Mouse (Mus musculus): Measurements from ENCODE around the gene Ano6.

Ano6 gene

DNA sequence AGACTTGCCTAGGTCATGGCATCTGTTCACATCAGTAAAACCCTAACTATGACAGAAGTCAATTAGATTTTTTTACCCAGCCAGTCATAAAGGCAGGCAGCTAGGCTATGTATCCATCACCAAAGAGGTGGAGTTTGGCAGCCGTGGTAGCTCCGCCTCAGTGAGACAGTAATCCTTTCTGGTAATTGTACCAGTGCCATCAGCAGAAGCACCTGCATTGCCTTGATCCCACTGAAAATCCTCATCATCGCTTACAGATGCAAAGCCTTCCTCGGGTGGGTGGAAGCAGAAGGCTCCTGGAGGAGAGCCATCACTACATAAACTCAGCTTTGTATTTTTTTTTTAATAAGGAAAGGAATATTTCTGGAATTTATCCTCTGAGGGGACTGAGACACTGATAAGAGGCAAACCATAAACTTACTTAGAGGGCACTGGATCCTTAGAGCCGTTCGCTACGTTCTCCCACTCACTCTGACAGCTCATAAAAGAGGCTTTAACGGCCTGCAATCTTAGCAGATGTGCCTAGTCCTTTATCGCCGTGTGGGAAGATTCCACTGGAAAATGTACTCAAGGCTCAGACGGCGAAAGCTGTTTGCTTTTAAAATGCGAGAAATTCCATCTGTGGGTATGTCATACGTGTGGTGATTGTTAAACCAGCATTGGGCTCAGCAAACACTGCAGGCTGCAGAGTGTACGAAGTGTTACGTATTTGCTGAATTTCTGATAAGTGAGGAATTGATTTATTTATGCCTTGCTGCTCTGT is 140.6 kb downstream of the Ano6 start:
- no peak for DNase-seq (ENCODE audit: low spot score)

DNA sequence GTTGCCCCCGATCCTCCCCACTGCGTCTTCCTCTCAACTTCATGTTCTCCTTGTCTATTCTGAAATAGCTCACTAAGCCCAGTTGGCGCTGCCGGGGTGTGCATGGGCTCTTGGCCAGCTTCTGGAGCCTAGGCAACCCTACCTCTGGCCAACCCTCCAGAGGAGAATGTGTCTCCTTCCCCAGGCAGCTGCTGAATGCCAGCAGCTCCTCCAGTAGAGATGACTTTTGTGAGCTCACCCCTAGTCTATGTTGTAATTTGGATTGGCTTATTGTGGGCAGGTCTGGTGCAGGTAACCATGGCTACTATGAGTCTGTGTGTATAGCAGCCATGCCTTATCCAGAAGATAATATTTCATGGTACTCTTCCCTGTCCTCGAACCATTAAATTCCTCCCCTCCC is 141.7 kb downstream of the Ano6 start:
- DNase-seq (ENCODE audit: low spot score), result no peak

DNA sequence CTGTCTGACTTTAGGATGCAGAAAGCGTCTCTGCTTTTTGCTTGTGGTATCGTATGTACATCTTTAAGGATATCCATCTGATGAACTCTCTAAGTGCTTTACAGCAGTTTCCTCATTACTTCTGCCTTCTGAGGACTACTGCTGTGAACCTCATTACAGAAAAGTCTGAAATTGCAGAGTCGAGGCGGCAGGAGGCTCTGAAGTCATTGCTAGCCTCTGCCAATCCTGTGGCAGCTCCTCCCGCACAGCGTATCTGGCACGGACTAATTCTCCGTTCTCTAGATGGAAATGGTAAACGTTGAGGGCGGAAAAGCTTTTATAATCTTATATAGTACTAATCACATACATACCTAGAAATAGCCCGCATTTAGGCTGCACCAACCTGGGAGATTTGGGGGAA is 144.5 kb downstream of the Ano6 start:
- no peak for DNase-seq (ENCODE audit: low spot score)

DNA sequence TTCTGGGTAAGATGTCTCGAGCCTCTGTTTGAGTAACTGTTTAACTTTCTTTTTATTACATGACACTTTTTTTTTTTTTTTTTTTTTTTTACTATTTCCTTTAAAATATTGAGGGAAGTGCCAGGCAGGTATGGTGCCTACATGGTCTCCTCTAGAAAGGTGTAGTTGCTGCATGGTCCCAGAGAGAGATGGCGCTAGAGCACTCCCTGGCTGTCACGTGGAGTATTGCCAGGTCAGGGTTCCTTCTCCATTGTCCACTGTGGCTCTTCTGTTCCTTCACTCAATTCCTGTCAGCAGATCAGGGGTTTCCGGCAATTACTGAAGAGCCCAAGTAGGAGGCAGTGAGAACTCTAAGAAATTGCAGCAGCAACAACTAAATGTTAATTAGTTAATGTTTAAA is 152.8 kb downstream of the Ano6 start:
- no peak for DNase-seq (ENCODE audit: low spot score)

DNA sequence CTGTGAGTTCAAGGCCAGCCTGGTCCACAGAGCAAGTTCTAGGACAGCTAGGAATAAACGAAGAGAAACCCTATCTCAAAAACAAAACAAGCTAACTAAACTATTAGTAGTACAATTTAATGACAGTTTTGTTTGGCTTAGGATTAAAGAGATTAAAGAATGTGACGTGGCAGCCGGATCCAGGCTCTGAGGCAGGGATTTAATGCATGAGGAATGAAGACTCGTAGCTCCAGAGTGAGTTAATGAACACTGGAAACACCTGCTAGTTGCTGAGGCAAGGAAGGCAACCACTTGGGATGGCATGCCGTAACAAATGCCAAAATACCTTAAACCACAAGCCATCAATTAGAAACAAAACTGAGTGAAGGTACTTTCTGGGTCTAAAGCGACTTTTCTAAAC is 153.7 kb downstream of the Ano6 start:
- no peak for DNase-seq (ENCODE audit: low spot score)

DNA sequence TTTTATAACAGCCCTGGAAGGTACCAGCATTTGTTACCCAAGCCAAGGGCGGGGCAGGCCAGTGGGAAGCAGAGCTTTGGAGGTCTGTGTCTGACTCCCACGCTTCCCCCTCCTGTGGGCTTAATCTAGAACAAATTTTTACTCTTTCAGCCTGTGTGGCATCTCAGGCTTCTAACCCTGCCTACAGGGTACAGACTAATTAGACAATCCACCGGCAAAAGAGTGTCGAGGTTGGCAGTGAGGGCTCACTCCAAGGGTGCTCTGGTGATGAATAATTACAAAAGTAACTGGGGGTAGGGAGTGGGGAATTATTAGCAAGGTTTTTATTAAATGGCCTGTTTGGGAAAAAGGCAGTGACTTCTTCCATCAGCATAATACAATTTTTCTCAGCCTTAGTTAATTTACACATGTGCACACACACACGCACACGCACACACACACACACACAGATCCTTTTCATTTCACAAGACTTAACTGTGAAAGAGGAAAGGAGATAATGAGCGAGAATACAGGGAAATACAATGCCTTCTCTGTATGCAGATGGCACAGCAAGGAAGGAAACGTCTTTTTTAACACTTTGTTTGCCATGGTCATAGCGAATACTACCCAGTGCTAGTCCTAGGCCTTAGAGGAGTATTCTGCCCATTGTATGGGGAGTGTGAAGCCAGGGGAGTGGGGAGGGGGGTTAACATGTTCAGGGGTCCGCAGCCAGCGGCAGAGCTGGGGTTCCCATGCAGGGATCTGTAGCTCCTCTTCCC is 155.5 kb downstream of the Ano6 start:
- no peak for DNase-seq (ENCODE audit: low spot score)

DNA sequence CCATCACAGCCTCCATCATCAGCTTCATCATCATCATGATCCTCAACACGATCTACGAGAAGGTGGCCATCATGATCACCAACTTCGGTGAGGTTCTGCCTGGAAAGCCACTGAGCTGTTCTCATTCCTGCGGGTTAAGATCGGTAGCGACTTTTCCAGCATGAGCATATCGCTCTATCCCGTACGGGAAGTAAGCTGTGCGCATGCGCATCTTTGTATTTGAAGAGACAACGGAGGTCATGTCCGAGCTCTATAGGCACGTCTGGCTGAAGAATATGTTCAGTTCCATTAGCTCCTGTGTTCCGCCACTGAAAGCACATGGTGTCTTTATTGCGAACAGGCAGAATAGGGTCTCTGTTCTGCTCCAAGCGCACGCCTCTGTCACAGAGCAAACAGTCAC is 157.8 kb downstream of the Ano6 start:
- no peak for DNase-seq (ENCODE audit: low spot score)

DNA sequence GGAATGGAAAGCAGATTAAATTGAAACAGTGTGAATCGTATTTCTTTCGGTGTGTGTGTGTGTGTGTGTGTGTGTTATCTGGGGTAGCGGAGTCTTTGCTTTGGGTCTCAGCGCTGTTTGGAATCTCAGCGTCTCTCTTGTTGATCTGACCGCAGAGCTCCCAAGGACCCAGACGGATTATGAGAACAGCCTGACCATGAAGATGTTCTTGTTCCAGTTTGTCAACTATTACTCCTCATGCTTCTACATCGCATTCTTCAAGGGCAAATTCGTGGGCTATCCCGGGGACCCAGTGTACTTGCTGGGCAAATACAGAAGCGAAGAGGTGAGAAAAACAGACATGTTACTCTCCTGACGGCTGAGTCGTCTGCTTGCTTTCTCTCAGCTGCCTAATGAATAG is 158.7 kb downstream of the Ano6 start:
- peak; percentile 82 for DNase-seq (ENCODE audit: low spot score)

DNA sequence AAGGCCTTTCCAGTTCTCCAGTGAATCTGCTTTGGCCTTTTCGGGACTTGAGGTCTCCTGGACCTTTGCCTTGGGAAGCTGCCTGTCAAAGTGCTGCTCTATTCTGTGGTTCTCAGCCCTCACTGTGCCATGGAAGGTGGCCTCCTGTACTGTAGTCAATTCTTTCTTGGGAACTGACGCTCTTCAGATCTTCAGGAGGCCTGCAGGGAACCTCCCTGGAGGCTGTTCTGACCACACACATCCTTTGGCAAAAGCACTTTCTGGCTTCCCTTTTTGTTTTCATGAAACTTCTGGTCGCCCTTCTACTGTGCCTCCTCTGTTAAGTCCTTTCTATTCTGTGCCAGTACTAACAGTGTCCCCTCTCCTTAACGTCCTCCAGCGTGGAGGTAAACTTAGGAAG is 160.9 kb downstream of the Ano6 start:
- peak; percentile 50 for DNase-seq (ENCODE audit: low spot score)

DNA sequence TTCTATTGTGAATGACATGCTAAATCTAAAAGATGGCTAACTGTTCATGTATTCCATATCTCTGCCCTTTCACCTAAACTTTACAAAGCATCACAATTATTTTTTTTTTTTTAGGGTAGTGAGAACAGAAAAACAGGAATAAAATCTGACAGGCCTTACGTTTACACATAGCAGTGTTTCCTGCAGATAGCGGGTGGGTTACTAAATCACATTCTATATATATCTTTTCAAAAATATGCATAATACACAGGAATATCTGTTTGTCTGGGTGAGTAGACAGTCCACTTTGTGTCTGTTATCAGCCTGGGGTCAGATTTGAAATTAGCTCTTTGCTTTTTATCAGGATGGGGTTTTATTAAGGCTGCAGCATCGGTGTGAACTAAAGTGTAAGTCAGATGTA is 166.0 kb downstream of the Ano6 start:
- no peak for DNase-seq (ENCODE audit: low spot score)

DNA sequence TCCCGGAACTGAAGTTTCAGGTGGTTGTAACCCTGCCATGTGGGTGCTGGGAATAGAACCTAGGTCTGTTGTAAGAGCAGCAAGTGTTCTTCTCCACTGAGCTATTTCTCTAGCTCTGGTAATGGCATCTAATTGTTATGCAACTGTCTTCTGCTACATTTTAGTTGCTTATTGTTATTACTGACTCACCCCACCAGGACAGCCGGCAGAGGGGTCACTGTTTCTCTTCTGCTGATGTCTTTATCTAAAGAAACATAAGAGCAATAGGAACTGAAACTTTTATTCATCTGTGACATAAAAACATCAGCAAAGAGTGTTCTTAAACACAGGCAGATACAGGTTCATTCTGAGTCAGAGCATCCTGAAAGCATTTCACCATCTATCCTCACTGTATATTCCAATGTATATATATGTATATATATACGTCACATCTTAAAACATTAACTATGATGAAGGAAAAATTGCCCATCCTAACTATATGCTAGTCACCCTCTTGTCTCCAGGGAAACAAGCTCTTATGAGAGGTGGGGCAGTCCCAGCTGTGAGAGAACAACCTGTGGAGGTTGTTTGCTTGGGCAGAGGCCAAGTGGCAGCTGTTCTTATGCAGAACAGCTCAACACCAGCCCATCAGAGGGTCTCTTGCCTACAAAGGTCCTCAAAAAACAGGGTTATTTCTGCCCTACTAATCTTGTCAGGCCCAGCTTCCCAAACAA is 171.9 kb downstream of the Ano6 start:
- DNase-seq (ENCODE audit: low spot score), result no peak

DNA sequence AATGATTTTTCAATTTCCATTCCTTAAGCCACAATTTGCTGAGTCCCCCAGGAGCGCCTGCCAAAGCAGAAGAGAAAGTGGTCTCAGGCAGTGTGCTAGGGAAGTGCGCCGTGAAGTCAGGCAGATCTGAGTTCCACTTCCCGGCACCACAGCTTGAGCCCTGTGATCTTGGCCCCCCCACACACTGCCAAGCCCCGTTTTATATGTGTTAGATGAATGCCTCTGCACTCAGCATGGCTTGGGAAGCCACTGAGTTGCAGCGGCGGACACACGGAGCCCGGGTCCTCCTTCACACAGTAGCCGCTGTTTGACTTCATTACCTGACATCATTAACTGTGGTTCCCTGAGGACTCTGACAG is 172.5 kb downstream of the Ano6 start:
- no peak for DNase-seq (ENCODE audit: low spot score)

DNA sequence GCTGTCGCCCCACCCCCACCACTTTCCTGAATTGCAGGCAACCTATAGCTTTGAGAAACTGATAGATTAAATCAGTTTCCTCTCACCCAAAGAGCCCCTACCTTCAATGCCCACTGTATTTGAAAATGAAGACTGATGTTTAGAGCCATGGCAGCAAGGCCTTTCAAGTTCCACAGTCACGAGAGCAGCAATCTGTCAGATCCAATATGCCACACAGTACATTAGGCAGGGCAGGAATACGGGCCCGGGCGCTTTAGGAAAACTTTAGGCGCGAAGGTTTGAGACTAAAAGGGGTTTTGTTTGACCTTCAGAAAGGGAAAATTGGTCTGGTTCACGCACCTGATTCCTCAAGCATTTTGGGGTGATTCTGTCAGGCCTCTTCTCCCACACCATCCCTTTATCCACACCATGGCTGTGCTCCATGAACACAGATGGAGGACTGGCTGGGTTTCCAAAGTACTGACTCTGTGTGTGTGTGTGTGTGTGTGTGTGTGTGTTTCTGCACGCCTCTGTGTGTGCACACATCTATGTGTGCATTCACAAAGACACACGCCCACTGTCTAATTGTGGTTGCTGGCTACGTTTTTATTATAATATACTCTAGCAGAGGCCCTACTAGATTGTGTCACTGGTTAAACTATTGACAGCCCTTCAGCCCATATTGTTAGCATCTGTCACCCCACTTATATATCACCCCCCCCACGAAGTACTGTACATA is 173.0 kb downstream of the Ano6 start:
- no peak for DNase-seq (ENCODE audit: low spot score)

DNA sequence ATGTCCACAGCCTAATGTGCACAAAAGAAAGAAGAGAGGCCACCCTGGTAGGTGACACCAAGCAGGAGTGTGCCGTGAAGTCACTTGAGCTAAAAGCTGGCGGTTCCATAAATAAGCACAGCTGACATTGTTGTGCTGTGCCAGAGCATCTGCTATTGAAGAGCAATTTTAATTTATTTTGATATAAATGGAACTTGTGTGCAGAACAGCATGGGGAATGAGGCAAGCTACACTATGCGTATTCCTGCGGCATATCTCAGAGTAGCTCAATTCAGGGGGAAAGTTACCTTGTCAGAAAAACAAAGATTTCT is 173.6 kb downstream of the Ano6 start:
- DNase-seq (ENCODE audit: low spot score), result no peak

DNA sequence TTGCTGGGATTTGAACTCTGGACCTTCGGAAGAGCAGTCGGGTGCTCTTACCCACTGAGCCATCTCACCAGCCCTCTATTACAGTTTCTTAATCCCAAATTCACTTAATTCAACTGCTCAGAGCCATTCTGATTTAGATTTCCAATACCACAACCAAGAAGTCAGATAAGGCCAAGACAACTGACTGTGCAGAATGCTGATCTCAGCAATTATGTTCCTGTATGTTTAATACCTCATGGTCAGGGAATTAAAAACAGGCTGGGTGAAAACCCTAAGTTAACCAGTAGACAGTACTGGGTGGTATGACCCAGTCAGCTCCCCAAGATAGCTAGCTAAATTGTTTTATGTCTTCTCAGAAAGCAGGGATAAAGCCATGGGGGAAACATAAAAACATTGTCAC is 176.3 kb downstream of the Ano6 start:
- DNase-seq (ENCODE audit: low spot score), result no peak

DNA sequence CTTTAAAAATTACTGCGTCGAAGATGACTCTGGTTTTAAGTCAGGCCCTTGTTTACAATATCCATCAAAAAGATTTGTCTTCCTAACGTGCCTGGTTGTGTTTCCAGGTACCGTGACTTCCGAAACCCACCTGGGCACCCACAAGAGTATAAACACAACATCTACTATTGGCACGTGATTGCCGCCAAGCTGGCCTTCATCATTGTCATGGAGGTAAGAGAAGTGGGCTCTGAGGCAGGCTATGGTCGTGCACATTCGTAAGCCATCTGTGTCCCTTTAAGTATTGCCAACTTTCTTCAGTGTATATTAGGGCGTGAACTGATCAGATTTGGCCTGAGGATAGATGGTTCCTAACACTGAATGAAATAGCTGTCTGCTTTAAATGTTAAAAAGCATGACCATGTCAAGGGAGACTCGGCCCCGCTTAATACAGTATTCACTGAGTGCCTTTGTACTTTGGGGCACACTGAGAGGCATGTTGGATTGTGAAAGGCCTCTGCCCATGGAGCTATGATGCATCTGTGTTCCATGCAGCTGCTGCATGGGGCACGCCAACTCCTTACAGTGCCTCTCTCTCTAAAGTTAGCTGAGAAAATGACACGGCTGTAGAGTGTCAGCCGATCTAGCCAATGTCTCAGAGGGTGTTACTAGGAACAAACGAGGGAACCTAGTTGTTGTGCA is 177.0 kb downstream of the Ano6 start:
- no peak for DNase-seq (ENCODE audit: low spot score)

DNA sequence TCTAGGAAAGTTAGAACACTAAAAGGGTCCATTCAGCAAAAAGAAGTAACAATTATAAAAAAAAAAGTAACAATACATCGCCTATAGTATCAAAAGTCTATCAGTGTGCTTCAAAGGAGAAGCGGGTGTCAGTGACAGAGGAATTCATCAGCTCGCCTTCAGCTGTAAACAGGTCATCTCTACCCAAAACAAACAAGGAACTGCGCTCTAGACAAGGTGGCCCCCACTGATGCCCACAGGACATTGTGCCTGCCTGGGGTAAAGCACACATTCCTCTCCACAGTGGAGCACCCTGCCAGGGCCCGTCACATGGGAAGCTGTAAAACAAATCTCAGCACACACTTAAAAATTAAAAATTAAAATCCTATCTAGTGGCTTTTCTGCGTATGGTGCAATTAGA is 179.0 kb downstream of the Ano6 start:
- DNase-seq (ENCODE audit: low spot score), result no peak

DNA sequence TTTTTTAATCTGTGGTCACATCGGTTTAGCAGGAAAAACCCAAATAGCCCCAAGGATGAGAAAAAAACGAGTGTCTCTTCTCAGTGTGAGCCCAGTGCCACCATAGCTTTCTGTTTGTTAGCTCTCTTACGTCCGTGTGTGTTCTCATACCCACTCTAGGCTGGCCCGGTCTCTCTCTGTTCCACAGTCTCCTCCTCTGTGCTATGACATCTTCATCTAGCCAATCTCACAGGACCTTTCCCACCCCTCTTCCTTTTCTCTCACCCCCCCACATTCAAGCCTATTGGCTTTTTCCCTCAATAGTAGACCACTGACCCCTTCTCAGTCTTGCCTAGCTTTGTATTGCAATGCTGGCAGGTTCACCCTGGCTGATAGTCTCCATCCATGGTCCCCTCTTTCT is 179.5 kb downstream of the Ano6 start:
- DNase-seq (ENCODE audit: low spot score), result no peak

DNA sequence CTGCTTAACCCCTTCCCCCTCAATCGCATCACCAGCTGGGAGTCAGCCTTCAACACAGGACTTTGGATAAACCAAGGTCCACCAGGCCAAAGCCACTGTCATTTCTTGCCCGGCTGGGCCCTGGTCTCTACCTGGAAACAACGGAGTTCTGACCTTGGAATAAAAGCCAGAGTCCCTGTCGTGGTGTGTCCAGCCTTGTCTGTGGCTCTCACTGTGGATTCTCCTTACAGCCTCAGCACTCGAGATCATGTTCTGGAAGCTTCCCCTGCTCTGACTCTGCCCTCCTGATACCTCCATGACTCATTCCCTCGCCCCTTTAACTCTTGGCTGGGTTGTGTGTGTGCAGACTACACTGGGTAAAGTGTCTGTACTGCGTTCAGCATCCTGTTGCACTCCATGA is 180.0 kb downstream of the Ano6 start:
- no peak for DNase-seq (ENCODE audit: low spot score)

DNA sequence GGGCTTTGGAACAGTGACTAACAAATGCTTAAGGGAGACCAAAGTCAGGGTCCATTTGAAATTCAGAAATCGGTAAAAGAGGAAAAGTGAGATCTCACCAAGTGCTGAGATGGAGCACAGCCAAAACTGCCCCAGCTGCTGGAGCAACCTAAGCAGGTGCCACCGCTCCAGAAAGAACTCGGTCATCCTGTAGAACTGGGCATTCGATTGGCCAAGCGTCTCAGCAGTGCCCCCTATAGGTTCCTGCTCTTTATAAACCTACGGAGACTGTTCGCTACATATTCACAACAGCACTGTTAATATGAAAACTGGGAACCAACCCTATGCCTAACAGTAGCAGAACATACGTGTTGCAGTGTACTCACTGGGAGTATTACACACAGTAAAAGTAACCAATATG is 180.7 kb downstream of the Ano6 start:
- DNase-seq (ENCODE audit: low spot score), result no peak

DNA sequence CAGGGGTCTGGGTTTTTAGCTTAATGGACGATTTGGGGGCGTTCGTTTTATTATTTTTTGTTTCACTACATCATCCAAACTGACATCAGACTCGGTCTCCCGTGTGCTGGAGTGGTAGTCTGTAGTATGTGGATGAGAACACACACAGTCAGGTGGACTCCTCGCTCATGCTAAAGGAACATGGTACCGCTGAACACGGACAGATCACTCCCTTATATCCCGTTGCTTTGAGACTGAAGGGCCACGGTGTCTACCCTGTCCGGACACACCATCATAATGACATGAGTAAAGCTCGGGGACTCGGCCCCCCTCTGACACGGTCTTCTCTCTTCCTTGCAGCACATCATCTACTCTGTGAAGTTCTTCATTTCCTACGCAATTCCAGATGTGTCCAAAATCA is 181.5 kb downstream of the Ano6 start:
- no peak for DNase-seq (ENCODE audit: low spot score)

DNA sequence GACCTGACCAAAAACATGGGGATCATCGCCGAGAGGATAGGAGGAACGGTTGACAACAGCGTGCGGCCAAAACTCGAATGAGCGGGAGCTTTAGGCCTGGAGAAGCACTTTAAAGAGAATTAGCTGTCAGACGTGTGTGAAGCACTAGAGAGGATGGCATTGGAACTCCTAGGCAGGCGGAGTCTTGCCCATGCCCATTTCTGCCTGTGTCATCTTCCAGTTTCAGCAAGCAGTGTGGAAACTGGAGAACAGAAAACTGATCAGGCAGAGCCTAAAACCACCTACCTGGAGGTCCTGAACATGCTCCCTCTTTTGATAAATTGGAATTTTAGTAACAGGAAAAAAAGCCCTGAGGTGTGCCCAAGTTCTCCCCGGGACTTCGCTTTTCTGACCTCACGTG is 182.0 kb downstream of the Ano6 start:
- no peak for DNase-seq (ENCODE audit: low spot score)

Measured in ovary, adult 18-20 months (tissue).